Mouse (Mus musculus) brain, embryonic 14.5 days (tissue): Measurements from ENCODE around the gene Nlrp6.

Experiments used
- CTCF ChIP-seq: fragments of 200-500 bp; IDR thresholded peaks from 2 replicates; pipeline ENCODE4 v1.5.1; 2012; ENCODE audit warnings: inconsistent platforms, mild to moderate bottlenecking, moderate library complexity, borderline replicate concordance; ENCODE audit not compliant: insufficient read depth, insufficient read length; ENCODE audit errors: extremely low read depth
- POLR2A ChIP-seq: fragments of 200-500 bp; IDR thresholded peaks from 2 replicates; pipeline ENCODE4 v1.6.1; 2012; ENCODE audit warnings: mild to moderate bottlenecking, inconsistent platforms, borderline replicate concordance; ENCODE audit not compliant: poor library complexity, insufficient read depth, insufficient read length, severe bottlenecking; ENCODE audit errors: extremely low read depth

GRCm38 (mm10) chr7:140951051-140951450, 30.3 kb downstream of the Nlrp6 start:
- TF ChIP-seq POLR2A (no peak), CTCF (no peak)
